Mouse (Mus musculus) cerebellum, postnatal 36 days (tissue): ENCODE data around the gene Ptgds.

Experiments used
- DNase-seq, 2 experiments: peaks; one replicate each; pipeline ENCODE4 v3.0.0; 2021 to 2022; ENCODE audit warnings: mixed read lengths in 2 of 2

The Ptgds gene

DNA sequence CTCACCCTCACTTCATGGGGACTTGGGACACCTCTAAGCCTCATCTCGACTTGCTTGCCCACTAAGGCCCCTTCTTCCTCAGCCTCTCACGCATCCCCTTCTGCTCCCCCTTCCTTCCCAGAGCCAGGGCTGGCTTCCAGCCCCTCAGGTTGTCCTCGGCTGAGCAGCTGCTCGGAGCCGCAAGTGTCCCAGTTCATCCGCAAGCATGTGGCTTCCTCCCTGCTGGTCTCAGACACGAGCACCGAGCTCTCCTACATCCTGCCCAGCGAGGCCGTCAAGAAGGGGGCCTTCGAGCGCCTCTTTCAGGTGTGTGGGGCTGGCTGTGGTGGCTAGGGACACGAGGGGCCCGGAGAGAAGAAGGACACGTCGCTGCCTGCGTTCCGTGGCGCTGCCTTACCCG lies 28.8 kb downstream of the Ptgds start:
- no peak for DNase-seq

DNA sequence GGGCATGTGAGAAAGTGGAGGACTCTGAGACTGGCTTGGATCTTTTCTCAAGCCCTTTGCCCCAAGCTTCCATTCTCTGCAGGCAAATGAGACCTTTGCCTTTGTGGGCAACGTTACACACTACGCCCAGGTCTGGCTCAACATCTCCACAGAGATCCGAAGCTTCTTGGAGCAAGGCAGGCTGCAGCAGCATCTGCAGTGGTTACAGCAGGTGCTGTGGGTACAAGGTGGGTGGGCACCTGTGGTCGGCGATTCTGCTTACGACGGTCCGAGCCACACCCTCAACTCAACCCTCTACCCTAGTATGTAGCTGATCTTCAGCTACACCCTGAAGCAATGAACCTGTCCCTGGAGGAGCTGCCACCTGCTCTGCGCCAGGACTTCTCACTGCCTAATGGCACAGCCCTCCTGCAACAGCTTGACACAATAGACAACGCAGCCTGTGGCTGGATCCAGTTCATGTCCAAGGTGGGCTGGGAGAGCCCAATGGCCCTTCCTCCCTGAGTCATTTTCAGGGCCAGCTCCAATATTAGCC lies 33.5 kb downstream of the Ptgds start:
- no peak for DNase-seq

DNA sequence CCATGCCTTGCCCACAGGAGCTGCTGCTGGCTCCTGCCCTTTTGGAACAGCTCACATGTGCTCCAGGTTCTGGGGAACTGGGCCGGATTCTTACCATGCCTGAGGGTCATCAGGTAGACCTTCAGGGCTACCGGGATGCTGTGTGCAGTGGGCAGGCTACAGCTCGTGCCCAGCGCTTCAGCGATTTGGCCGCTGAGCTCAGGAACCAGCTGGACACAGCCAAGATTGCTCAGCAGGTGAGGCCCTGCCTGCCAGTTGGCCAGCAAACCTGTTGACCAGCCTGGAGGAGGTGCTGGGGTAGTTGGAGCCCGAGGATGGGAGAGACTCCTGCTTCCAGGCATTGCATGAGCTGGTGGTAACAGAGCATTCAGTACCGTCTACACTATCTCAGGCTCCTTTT lies 35.6 kb downstream of the Ptgds start:
- peak; percentile 94 to 96 for DNase-seq

DNA sequence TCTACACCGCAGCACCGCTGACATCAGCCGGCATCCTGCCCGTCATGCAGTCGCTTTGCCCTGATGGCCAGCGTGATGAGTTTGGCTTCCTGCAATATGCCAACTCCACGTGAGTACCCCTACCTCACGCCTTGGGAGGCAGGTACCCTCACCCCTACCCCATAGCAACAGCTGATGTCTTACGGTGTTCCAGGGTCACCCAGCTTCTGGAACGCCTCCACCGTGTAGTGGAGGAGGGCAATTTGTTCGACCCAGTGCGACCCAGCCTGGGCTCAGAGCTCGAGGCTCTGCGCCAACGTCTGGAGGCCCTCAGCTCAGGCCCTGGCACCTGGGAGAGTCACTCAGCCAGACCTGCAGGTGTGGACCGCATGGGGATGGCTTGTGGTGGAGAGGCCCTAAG lies 36.7 kb downstream of the Ptgds start:
- no peak for DNase-seq

DNA sequence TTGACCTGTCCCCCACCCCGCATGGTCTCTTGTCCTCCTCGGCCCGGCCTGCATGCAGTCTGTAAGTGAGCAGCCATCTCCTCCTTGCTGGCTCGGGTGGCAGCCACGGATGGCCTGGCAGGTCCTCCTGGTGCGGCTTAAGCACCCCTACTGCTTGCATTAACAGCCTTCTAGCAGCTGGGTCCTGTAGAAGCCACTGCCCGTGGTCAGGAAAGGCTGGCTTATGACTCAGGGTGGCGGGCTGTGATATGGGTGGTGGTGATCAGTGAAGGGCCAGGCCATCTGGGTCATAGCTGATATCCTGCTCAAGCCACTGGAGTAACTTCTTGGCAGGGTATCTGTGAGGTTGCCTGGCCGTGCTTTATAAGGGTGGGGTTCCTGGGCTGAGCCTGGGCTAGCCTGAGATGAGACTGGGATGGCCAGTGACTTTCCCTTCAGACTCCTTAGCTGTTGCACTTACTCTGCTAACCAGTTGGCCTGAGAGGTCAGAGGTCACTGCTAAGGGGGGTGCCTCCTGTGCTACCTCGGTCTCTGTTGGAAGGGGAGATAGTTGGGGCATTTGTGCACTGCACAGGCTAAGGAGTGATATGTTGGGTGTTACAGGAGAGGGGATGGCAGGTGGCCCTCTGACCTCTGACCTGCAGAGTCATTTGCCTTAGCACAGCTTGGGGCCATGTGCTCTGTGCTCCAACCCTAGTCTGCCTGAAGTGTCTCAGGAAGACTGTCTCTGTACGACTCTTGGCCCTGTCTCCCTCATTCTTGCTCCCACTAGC lies 37.3 kb downstream of the Ptgds start:
- DNase-seq: no peak

DNA sequence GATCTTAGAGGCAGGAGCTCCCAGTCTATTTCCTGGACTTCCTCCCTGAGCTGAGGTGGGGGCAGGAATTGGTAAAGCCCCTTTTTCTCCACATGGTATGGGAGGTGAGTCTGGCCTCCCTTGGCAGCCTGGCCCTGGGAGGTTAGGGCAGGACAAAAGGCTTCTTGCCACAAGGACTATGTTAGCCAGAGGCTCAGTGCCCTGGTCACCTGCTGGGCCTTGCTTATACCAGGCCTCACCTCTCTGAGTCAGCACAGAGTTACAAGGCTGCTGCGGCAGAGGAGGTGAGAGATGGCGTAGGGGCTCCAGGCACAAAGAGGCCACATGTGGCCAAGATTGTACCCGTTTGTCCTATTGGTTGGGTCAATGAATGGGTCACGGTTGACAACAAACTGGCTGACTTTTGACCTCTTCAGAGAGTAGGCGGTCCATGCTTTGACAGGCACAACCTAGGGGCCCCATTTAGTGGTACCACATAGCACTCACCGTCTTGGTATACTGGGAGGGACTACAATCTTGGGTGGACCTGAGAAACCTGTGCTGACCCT lies 38.5 kb downstream of the Ptgds start:
- no peak for DNase-seq

DNA sequence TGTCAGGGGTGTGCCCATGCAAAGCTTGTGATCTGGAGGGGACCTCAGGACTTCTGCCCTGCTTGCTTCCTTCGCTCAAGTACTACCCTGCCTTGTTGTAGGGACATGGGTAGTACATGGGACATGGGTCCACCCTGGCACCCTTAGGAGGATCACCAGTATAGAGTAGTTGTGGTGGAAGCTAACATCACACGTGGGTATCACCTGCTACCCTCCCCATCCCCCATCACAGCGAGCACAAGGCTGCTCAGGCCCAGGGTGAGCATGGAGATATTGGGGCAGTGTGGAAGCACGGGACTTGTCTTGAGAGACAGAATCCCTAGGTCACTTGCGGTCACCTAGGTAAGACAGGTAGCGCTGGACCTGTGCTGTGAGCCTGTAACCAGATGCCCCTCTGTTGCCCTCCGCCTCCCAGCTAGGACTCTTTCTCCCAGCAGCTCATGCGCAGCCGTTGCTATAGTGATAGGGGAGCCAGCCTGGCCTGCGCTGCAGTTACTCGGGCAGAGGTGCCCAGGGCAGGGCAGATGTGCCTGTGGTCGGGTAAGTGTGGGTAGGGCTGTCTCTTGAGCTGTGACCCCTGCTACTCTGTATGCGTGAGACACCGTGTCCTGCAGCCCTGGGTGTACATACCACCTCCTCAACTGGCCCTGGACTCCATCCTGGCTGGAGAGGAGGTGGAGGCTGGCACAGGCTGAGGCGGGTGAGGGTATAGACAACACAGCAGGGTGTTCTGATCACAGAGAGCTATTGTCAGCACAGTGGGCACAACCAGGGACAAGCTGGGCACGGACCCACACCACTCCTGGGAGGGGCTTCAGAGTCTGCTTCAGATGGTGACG lies 39.2 kb downstream of the Ptgds start:
- DNase-seq: peak in 1 of 2 experiments; percentile 33

DNA sequence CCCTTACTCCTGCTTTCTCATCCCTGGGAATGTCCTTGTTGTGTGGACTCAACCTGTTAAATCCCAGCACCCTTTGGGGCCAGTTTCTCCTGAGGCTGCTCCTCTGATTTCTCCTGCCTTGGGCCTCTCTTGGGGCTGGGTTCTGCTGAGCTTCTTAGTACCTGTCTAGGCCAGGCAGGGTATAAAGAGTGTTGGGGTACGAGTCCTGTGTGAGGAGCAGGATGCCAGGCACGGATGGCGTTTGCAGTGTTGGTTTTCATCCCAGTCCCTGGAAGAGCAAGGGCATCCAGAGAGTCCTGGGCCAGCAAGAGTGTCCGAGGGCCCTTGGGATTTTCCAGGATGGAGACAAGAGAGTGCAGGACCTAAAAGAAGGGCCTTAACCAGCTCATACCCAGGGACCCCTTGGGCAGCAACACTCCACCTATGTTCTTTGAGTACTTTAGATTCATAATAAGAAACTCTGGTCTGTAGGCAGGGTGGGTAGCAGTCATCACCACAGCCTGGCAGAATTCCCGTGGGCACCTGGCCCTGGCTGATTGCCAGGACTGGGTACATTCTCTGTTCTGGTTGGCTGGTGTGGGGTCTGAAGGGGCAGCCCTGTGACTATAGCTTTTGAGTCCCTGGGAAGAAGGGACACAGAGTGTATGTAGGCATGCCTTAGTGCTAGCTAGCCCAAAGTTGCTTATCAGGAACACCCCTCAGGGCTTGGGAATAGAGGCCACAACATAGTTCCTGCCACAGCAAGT lies 40.2 kb downstream of the Ptgds start:
- DNase-seq: peak; percentile 72 to 75

DNA sequence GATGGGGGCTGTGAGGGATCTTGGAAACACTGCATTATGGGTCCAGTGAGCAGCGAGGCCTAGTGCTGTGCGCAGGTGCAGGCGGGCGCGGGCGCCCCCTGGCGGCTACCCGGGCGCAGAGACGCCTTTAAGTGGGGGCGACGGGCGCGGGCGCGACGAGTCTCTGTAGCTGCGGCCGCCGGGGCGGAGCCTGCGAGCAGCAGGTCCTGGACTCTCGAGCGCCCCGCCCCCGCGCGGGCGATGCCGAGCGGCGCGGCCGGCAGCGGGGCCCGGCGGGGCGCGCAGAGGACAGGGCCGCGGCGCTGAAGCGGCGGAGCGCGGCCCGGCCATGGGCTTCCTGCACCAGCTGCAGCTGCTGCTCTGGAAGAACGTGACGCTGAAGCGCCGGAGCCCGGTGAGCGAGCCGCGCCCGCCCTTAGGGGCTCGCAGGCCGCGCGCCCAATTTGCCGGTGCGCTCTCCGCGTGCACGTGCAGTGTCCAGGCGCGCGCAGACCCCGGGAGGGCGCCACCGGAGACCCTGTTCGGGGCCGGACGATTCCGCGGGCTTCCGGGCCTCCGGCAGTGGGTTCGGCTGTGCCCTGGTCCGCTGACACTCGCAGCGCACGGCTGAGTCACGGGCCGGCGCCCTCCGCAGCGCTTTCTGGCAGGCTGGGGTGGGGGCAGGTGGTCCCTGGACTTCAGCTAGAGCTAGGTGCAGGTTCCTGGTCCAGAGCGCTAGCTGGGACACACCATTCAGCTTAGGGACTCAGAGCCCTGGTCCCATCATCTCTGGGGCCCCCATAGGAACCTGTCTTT lies 41.2 kb downstream of the Ptgds start, which contains the start of gene Abca2:
TSS of gene Abca2 (plus strand) at position 262 of the 795 bp plus-strand sequence.
- peak; percentile 97 to 98 for DNase-seq

DNA sequence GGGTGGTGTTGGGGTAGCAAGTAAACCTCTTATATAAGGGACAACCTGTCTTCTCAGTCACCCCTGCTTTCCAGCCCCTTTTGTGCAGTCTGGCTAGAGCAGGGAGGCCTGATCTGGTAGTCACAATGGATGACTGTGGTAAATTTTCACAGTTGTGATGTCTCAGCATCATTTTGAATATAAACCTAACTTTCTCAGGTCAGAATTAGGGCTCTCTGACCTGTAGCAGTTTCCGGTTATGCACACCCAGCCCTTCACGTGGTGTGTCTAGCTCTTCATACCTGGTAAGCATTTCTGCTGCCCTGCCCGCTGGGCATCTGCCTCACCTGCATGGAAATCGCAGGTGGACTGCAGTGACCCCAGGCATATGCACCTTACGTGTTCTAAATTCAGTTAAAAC lies 42.6 kb downstream of the Ptgds start:
- no peak for DNase-seq

DNA sequence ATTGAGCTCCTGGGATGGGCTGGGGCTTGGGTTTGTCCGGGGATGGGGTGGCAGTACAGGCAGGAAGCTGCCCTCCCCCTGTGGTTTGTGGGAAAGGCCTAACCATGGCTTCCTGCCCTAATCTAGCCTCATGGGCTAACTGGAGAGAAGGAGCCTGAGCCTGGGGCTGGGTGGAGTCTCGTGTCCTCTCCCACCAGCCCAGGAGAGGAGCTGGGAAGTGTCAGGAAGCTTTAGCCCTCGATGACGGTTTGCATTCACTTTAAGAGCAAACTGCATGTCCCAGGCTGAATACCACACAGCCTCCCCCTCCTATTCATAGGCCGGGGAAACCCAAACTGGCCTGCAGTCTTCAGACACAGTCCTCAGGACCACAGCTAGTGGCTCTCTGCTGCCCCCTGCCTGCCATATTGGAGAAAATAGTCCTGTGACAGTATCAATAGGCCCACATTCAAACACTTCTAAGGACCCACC lies 43.1 kb downstream of the Ptgds start:
- peak; percentile 85 to 87 for DNase-seq

DNA sequence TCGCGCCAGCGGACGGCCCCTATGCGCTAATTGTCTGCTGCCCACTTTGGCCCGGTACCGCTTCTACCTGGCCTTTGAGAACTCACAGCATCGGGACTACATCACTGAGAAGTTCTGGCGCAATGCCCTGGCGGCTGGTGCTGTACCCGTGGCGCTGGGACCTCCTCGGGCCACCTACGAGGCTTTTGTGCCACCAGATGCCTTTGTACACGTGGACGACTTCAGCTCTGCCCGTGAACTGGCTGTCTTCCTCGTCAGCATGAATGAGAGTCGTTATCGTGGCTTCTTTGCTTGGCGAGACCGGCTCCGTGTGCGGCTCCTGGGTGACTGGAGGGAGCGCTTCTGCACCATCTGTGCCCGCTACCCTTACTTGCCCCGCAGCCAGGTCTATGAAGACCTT lies 44.4 kb downstream of the Ptgds start:
- peak; percentile 55 to 58 for DNase-seq

DNA sequence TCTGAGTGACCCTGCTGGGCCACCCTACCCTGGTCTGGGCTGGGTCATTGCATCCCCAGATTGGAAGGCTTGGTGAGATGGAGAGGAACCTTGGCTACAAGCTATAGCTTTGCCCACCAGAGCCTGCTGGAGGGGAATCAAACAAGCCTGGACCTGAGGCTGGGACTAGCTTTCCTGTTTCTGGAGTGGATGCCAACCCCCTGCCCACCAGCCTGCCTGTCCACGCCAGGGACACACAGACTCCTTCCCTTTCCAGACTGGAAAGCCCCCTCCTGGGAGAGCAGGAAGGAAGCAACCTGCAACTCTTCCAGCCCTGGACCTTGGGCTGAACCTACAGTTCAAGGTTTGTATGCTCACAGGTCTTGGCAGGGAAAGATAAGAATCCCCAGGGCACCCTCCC lies 46.2 kb downstream of the Ptgds start:
- DNase-seq: no peak

DNA sequence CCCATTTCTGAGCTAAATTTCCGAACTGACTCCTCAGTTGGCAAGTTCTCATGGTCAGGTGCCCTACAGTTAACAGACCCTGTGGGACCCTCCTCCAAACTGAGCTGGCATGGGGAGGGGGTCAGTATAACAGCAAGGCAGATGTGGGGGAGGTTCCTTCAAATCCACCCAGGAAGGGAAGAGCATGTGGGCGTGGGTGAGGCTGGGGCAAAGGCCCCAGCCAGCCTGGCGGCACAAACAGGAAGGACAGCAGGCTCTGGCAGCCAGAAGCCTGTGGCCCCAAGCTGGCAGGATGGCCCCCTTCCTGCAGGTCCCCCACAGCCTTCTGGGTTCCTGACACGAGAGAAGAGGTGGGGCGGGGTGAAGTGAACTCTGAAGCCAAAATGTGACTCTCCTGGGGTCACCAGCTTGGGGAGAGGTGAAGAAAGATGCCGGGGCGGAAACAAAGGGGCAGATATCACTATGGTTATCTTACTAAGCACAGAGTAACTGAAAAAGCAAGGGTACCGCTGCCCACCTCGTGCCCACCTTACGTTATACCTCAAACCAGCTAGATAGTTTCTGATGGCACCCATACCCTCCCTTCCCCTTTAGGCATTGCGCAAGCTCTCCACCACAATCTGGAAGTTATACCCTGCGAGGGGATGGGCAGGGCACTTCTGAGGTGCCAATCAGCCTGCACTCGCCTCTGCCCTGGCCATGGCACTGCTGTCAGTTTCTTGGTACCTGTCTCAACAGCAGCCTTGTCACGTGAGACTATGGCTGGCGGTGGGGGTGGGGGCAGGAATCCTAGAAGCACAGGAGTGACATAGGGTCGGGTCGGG lies 47.0 kb downstream of the Ptgds start, which contains the start of gene Fut7:
TSS of gene Fut7 (plus strand) at position 681 of the 824 bp plus-strand sequence.
- DNase-seq: peak in 1 of 2 experiments; percentile 20

DNA sequence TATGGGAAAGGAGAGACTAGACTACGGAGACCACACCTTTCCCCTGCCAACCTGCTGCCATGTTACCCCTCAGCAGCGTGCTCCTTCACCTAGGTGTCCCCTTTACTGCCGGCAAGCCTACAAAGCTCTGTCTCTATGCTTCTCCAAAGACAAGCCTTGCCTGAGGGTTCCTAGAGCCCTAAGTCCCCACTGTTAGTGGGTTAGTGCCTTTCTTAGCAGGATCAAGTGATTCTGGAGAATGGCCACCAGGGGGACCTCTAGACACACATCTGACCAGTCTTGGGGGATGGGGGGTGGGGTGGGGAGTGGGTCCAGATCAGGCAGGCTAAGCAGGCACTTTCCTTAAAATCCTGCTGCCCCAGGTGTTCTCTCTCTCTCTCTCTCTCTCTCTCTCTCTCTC lies 48.0 kb downstream of the Ptgds start:
- peak; percentile 61 to 64 for DNase-seq

DNA sequence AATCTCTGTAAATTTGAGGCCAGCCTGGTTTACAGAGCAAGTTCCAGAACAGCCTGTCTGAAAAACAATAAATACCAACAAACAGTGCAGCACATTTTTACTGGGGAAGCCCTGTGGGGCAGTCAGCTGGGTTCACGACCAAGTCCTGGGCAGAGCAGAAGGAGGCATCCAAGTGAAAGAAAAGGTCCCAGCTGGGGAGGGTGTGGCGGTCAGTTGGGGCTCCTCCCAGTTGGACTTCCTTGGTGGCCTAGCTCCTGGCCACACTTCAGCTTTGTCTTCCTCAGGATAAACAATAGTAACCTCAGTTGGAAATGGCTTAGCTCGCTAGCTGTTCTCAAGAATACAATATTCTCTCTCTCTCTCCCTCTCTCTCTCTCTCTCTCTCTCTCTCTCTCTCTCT lies 52.4 kb downstream of the Ptgds start:
- DNase-seq: peak in 1 of 2 experiments; percentile 22
